Mouse (Mus musculus) cortical plate, adult 2 months (tissue): Measurements from ENCODE around the gene Gne.

ENCODE experiments used
- CTCF ChIP-seq: fragments of 200-500 bp; IDR thresholded peaks from 2 replicates; pipeline ENCODE4 v1.5.1; 2011; ENCODE audit warnings: mild to moderate bottlenecking, control low read depth, low read length; ENCODE audit not compliant: insufficient read depth; ENCODE audit errors: extremely low read depth
- POLR2A ChIP-seq: fragments of 200-500 bp; IDR thresholded peaks from 2 replicates; pipeline ENCODE4 v1.6.1; 2011; ENCODE audit warnings: mild to moderate bottlenecking, low read length, control low read depth; ENCODE audit not compliant: insufficient read depth; ENCODE audit errors: extremely low read depth

DNA sequence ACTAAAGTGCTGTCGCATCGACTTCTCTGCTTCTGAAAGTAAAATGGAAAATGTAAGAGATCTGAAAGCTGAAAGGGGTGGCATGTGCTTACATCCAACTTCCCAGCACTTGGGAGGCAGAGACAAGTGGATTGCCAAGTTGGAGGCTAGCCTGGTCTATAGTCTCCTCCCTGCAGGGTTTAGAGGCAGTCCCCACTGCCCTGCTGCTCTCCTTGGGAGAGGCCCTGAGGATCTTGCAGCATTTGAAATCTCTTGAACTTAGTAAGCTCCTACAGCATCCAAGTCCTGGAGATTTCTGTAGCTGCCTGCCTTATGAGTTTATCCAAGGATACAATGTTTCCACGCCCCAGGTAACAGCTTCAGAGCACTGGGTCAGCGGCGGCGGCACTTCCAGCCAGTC, 24.3 kb upstream of the Gne start:
- no peak for TF ChIP-seq CTCF
- TF ChIP-seq POLR2A = no peak
